Mouse (Mus musculus) forebrain, embryonic 10.5 days (tissue): Measurements from ENCODE around the gene Pink1. TPM values are rescaled to one million over a fixed set of nuclear protein-coding genes. Genes with fewer than 3 reads are reported as not detected.
A peak's percentile ranks its signal among the peaks of the same experiment; 100 is the strongest.

Experiments
- DNase-seq: peaks from one replicate; pipeline ENCODE4 v3.0.0-alpha.2; 2017; ENCODE audit warnings: low spot score; ENCODE audit errors: extremely low spot score
- H3K27ac ChIP-seq: fragments of 300-500 bp; sonication (generic); 2 replicates; pipeline ENCODE4 v1.5.1; 2016; ENCODE audit warnings: mild to moderate bottlenecking
- H3K27me3 ChIP-seq: fragments of 300-500 bp; sonication (generic); 2 replicates; pipeline ENCODE4 v1.6.1; 2016; ENCODE audit warnings: mild to moderate bottlenecking; ENCODE audit not compliant: poor library complexity, severe bottlenecking
- H3K36me3 ChIP-seq: fragments of 300-500 bp; sonication (generic); replicated peaks from 2 replicates; pipeline ENCODE4 v1.6.1; 2016; ENCODE audit warnings: mild to moderate bottlenecking, moderate library complexity
- H3K4me1 ChIP-seq: fragments of 300-500 bp; sonication (generic); 2 replicates; pipeline ENCODE4 v1.6.1; 2016
- H3K4me3 ChIP-seq: fragments of 300-500 bp; sonication (generic); 2 replicates; pipeline ENCODE4 v1.5.1; 2016; ENCODE audit warnings: mild to moderate bottlenecking, moderate library complexity
- H3K9me3 ChIP-seq: fragments of 300-500 bp; sonication (generic); 2 replicates; pipeline ENCODE4 v1.6.1; 2016; ENCODE audit warnings: mild to moderate bottlenecking, moderate library complexity
- WGBS: fragments of 180-500 bp; shearing (Covaris S2); methylation state at CpG from one replicate; pipeline ENCODE4 v1.1.7; 2016; 5-methylcytosine and 5-hydroxymethylcytosine counted together
- polyA plus RNA-seq: library from polyadenylated mRNA; unstranded; fragments of >200 nt; fragmentation: Nextera tagmentation; extraction: Ambion mirVana; gene quantifications from 2 replicates; pipeline ENCODE4 v1.2.1, GENCODE M21; 2016

Pink1 gene
- polyA plus RNA-seq, 1 experiment from 2014 or later, result 24.6 TPM

GRCm38 (mm10) chr4:138303742-138304141 lies 22.4 kb downstream of the Pink1 start:
- Histone ChIP-seq H3K27ac (peak overlapping the region; percentile 87), H3K36me3 (peaks cover 25% of the 10 kb centered on the region), H3K27me3 (no peaks in the 10 kb centered on the region), H3K4me1 (peaks cover 27% of the 10 kb centered on the region), H3K4me3 (peak overlapping the region; percentile 98), H3K9me3 (peaks cover 4% of the 10 kb centered on the region; the same call in 1 of the 2 replicates)
- DNase-seq, result no peak
- WGBS, result 18% methylated on average over 18 of the region's 18 CpGs

GRCm38 (mm10) chr4:138303011-138303410 lies 23.1 kb downstream of the Pink1 start:
- 90% methylated on average over 3 of the region's 3 CpGs for WGBS
- peaks cover 27% of the 10 kb centered on the region for H3K4me1 ChIP-seq
- H3K36me3 ChIP-seq, result peaks cover 17% of the 10 kb centered on the region
- no peaks in the 10 kb centered on the region for H3K27me3 ChIP-seq
- peak overlapping the region; percentile 87; the same call in 1 of the 2 replicates for H3K27ac ChIP-seq
- peaks cover 4% of the 10 kb centered on the region; the same call in 1 of the 2 replicates for H3K9me3 ChIP-seq
- DNase-seq, result no peak
- peak overlapping the region; percentile 98; the same call in 1 of the 2 replicates for H3K4me3 ChIP-seq

- no peak for DNase-seq
- peaks cover 4% of the 10 kb centered on the region; the same call in 1 of the 2 replicates for H3K9me3 ChIP-seq
- no peak overlapping the region for H3K4me3 ChIP-seq
- peaks cover under 1% of the 10 kb centered on the region; the same call in 1 of the 2 replicates for H3K36me3 ChIP-seq
- H3K27me3 ChIP-seq, result no peaks in the 10 kb centered on the region
- H3K27ac ChIP-seq, result no peak overlapping the region
- peaks cover 23% of the 10 kb centered on the region for H3K4me1 ChIP-seq
- 91% methylated on average over 10 of the region's 10 CpGs for WGBS
Observed at GRCm38 (mm10) chr4:138301271-138301780, 24.8 kb downstream of the Pink1 start.

GRCm38 (mm10) chr4:138293949-138294550 lies 32.1 kb downstream of the Pink1 start:
- whole genome bisulfite sequencing, result 82% methylated on average over 11 of the region's 14 CpGs
- no peak overlapping the region for H3K27ac ChIP-seq
- H3K27me3 ChIP-seq, result no peaks in the 10 kb centered on the region
- no peaks in the 10 kb centered on the region for H3K36me3 ChIP-seq
- no peaks in the 10 kb centered on the region for H3K9me3 ChIP-seq
- no peaks in the 10 kb centered on the region; the same call in 1 of the 2 replicates for H3K4me1 ChIP-seq
- DNase-seq, result no peak
- no peak overlapping the region for H3K4me3 ChIP-seq

GRCm38 (mm10) chr4:138293261-138293948 lies 32.7 kb downstream of the Pink1 start:
- no peak for DNase-seq
- Histone ChIP-seq H3K9me3 (no peaks in the 10 kb centered on the region), H3K4me3 (no peak overlapping the region), H3K27me3 (no peaks in the 10 kb centered on the region), H3K27ac (no peak overlapping the region), H3K4me1 (no peaks in the 10 kb centered on the region; the same call in 1 of the 2 replicates), H3K36me3 (no peaks in the 10 kb centered on the region)
- WGBS, result 84% methylated on average over 18 of the region's 18 CpGs

GRCm38 (mm10) chr4:138292028-138292427 lies 34.1 kb downstream of the Pink1 start:
- no peak overlapping the region for H3K4me3 ChIP-seq
- H3K27ac ChIP-seq, result no peak overlapping the region
- no peaks in the 10 kb centered on the region for H3K36me3 ChIP-seq
- H3K9me3 ChIP-seq, result no peaks in the 10 kb centered on the region
- H3K27me3 ChIP-seq, result no peaks in the 10 kb centered on the region
- DNase-seq, result no peak
- WGBS, result 86% methylated on average over 13 of the region's 13 CpGs
- no peaks in the 10 kb centered on the region; the same call in 1 of the 2 replicates for H3K4me1 ChIP-seq

- peaks cover 4% of the 10 kb centered on the region; the same call in 1 of the 2 replicates for H3K9me3 ChIP-seq
- no peaks in the 10 kb centered on the region; the same call in 1 of the 2 replicates for H3K4me1 ChIP-seq
- 91% methylated on average over 7 of the region's 7 CpGs for WGBS
- no peaks in the 10 kb centered on the region for H3K27me3 ChIP-seq
- no peaks in the 10 kb centered on the region for H3K36me3 ChIP-seq
- H3K27ac ChIP-seq, result no peak overlapping the region
- no peak for DNase-seq
- H3K4me3 ChIP-seq, result no peak overlapping the region
Observed at GRCm38 (mm10) chr4:138288691-138289090, 37.4 kb downstream of the Pink1 start.

- WGBS, result 88% methylated on average over 12 of the region's 12 CpGs
- H3K27ac ChIP-seq, result no peak overlapping the region
- no peak for DNase-seq
- no peaks in the 10 kb centered on the region for H3K4me1 ChIP-seq
- H3K27me3 ChIP-seq, result no peaks in the 10 kb centered on the region
- no peak overlapping the region for H3K4me3 ChIP-seq
- no peaks in the 10 kb centered on the region for H3K36me3 ChIP-seq
- peaks cover 4% of the 10 kb centered on the region; the same call in 1 of the 2 replicates for H3K9me3 ChIP-seq
Observed at GRCm38 (mm10) chr4:138286411-138286810, 39.7 kb downstream of the Pink1 start.

- Histone ChIP-seq H3K9me3 (peaks cover 4% of the 10 kb centered on the region; the same call in 1 of the 2 replicates), H3K4me3 (no peak overlapping the region), H3K27me3 (no peaks in the 10 kb centered on the region), H3K4me1 (no peaks in the 10 kb centered on the region), H3K27ac (no peak overlapping the region), H3K36me3 (no peaks in the 10 kb centered on the region)
- WGBS, result 29% methylated on average over 4 of the region's 4 CpGs
- DNase-seq, result peak; percentile 72
Observed at GRCm38 (mm10) chr4:138282834-138283233, 43.3 kb downstream of the Pink1 start.

- H3K9me3 ChIP-seq, result no peaks in the 10 kb centered on the region
- no peak overlapping the region for H3K4me3 ChIP-seq
- DNase-seq, result no peak
- H3K36me3 ChIP-seq, result no peaks in the 10 kb centered on the region
- no peaks in the 10 kb centered on the region; the same call in 1 of the 2 replicates for H3K27me3 ChIP-seq
- 77% methylated on average over 7 of the region's 7 CpGs for WGBS
- H3K27ac ChIP-seq, result no peak overlapping the region
- no peaks in the 10 kb centered on the region for H3K4me1 ChIP-seq
Observed at GRCm38 (mm10) chr4:138278346-138278745, 47.8 kb downstream of the Pink1 start.

GRCm38 (mm10) chr4:138272011-138272997 lies 53.8 kb downstream of the Pink1 start:
- no peak overlapping the region for H3K27ac ChIP-seq
- H3K27me3 ChIP-seq, result no peaks in the 10 kb centered on the region; the same call in 1 of the 2 replicates
- no peak overlapping the region for H3K4me3 ChIP-seq
- DNase-seq, result no peak
- no peaks in the 10 kb centered on the region for H3K9me3 ChIP-seq
- no peaks in the 10 kb centered on the region for H3K36me3 ChIP-seq
- peaks cover 3% of the 10 kb centered on the region for H3K4me1 ChIP-seq
- WGBS, result 81% methylated on average over 14 of the region's 14 CpGs

- Histone ChIP-seq H3K27ac (no peak overlapping the region), H3K9me3 (no peaks in the 10 kb centered on the region), H3K4me3 (no peak overlapping the region), H3K4me1 (peaks cover 6% of the 10 kb centered on the region), H3K27me3 (peaks cover 26% of the 10 kb centered on the region), H3K36me3 (no peaks in the 10 kb centered on the region)
- 91% methylated on average over 10 of the region's 10 CpGs for WGBS
- DNase-seq, result no peak
Observed at GRCm38 (mm10) chr4:138267869-138268268, 58.2 kb downstream of the Pink1 start.
